Mouse (Mus musculus) left cerebral cortex, adult 9 months (tissue): ENCODE data around the gene Pts.

Experiments used
- DNase-seq, 2 experiments: peaks; one replicate each; pipeline ENCODE4 v3.0.0; 2022; ENCODE audit warnings: low spot score in 2 of 2

Gene Pts

GRCm38 (mm10) chr9:50493777-50494176, 34.7 kb downstream of the Pts start:
- DNase-seq = no peak

GRCm38 (mm10) chr9:50491531-50492045, 36.9 kb downstream of the Pts start:
- DNase-seq = no peak

GRCm38 (mm10) chr9:50490836-50491235, 37.7 kb downstream of the Pts start:
- no peak for DNase-seq

- DNase-seq = no peak
These were observed 43.0 kb downstream of the Pts start for GRCm38 (mm10) chr9:50485521-50485920.

GRCm38 (mm10) chr9:50482743-50483142, 45.8 kb downstream of the Pts start:
- peak in 1 of 2 experiments; percentile 11 for DNase-seq

- no peak for DNase-seq
These were observed 49.0 kb downstream of the Pts start for GRCm38 (mm10) chr9:50479476-50479875.

GRCm38 (mm10) chr9:50478826-50479225, 49.7 kb downstream of the Pts start:
- DNase-seq = no peak

GRCm38 (mm10) chr9:50477270-50477669, 51.3 kb downstream of the Pts start:
- no peak for DNase-seq

- no peak for DNase-seq
These were observed 51.9 kb downstream of the Pts start for GRCm38 (mm10) chr9:50476651-50477050.

- no peak for DNase-seq
These were observed 52.8 kb downstream of the Pts start for GRCm38 (mm10) chr9:50475745-50476144.

GRCm38 (mm10) chr9:50475318-50475717, 53.2 kb downstream of the Pts start:
- no peak for DNase-seq
